Mouse (Mus musculus) ZHBTc4 (cell line): ENCODE measurements at regions not wholly inside any gene's neighbourhood (a gene's known extent, or its start where the extent isn't known, plus 50 kb on each side); places are given as distances from the start of the nearest gene placed in this dataset.

Source experiments
- DNase-seq: peaks from one replicate; pipeline ENCODE4 v3.0.0-alpha.2; 2011; ENCODE audit warnings: low read depth, low spot score

- no peak for DNase-seq
These were observed 53.2 kb upstream of the Rpl36-ps4 start for GRCm38 (mm10) chr17:87867611-87868010.

- DNase-seq = no peak
These were observed 54.0 kb upstream of the Rpl36-ps4 start for GRCm38 (mm10) chr17:87866719-87867318.

GRCm38 (mm10) chr17:87866165-87866564 lies 54.6 kb upstream of the Rpl36-ps4 start:
- DNase-seq = no peak

- DNase-seq = no peak
These were observed 55.3 kb upstream of the Rpl36-ps4 start for GRCm38 (mm10) chr17:87865439-87865838.

GRCm38 (mm10) chr17:87864842-87865241 lies 55.9 kb upstream of the Rpl36-ps4 start:
- no peak for DNase-seq

GRCm38 (mm10) chr17:87861587-87861986 lies 59.2 kb upstream of the Rpl36-ps4 start:
- DNase-seq = peak; percentile 58

- DNase-seq = no peak
These were observed 53.7 kb upstream of the Kcnk12 start for GRCm38 (mm10) chr17:87851456-87851855.

- no peak for DNase-seq
These were observed 52.1 kb upstream of the Kcnk12 start for GRCm38 (mm10) chr17:87849897-87850296.

- DNase-seq = no peak
These were observed 51.6 kb upstream of the Kcnk12 start for GRCm38 (mm10) chr17:87849421-87849820.

GRCm38 (mm10) chr17:87848964-87849363 lies 51.2 kb upstream of the Kcnk12 start:
- DNase-seq = no peak
